Mouse (Mus musculus) spleen, postnatal 10 days (tissue): ENCODE measurements at regions not wholly inside any gene's neighbourhood (a gene's known extent, or its start where the extent isn't known, plus 50 kb on each side); places are given as distances from the start of the nearest gene placed in this dataset.

Source experiments
- DNase-seq, 2 experiments: peaks; one replicate each; pipeline ENCODE4 v3.0.0; 2021 to 2022; ENCODE audit warnings: low spot score in 2 of 2

- DNase-seq = no peak
Measured at GRCm38 (mm10) chr5:45127971-45128370, 322.1 kb downstream of the Qdpr start.

- DNase-seq = no peak
Measured at GRCm38 (mm10) chr5:45121751-45122280, 322.3 kb upstream of the Ldb2 start.

- DNase-seq = no peak
Measured at GRCm38 (mm10) chr5:45119757-45120156, 320.3 kb upstream of the Ldb2 start.

GRCm38 (mm10) chr5:45111246-45111645, 311.8 kb upstream of the Ldb2 start:
- DNase-seq = no peak

GRCm38 (mm10) chr5:45110797-45111196, 311.3 kb upstream of the Ldb2 start:
- no peak for DNase-seq

- no peak for DNase-seq
Measured at GRCm38 (mm10) chr5:45105236-45105816, 305.8 kb upstream of the Ldb2 start.

- DNase-seq = no peak
Measured at GRCm38 (mm10) chr5:45103763-45104428, 304.4 kb upstream of the Ldb2 start.

- DNase-seq = no peak
Measured at GRCm38 (mm10) chr5:45102661-45103060, 303.2 kb upstream of the Ldb2 start.

- no peak for DNase-seq
Measured at GRCm38 (mm10) chr5:45101777-45102176, 302.3 kb upstream of the Ldb2 start.

- DNase-seq = no peak
Measured at GRCm38 (mm10) chr5:45099082-45099481, 299.6 kb upstream of the Ldb2 start.

GRCm38 (mm10) chr5:45097941-45098340, 298.5 kb upstream of the Ldb2 start:
- no peak for DNase-seq

GRCm38 (mm10) chr5:45084741-45085140, 285.3 kb upstream of the Ldb2 start:
- no peak for DNase-seq

GRCm38 (mm10) chr5:45082601-45083000, 283.1 kb upstream of the Ldb2 start:
- no peak for DNase-seq

- no peak for DNase-seq
Measured at GRCm38 (mm10) chr5:45076347-45076890, 276.9 kb upstream of the Ldb2 start.

- no peak for DNase-seq
Measured at GRCm38 (mm10) chr5:45075195-45075594, 275.7 kb upstream of the Ldb2 start.

- DNase-seq = no peak
Measured at GRCm38 (mm10) chr5:45072529-45072928, 273.0 kb upstream of the Ldb2 start.

- no peak for DNase-seq
Measured at GRCm38 (mm10) chr5:45065917-45066699, 266.6 kb upstream of the Ldb2 start.

GRCm38 (mm10) chr5:45062567-45062966, 263.1 kb upstream of the Ldb2 start:
- DNase-seq = no peak

GRCm38 (mm10) chr5:45055276-45055959, 255.9 kb upstream of the Ldb2 start:
- no peak for DNase-seq

- DNase-seq = no peak
Measured at GRCm38 (mm10) chr5:45049410-45049809, 249.9 kb upstream of the Ldb2 start.

GRCm38 (mm10) chr5:45042914-45043313, 243.4 kb upstream of the Ldb2 start:
- no peak for DNase-seq

GRCm38 (mm10) chr5:45036430-45036829, 236.9 kb upstream of the Ldb2 start:
- no peak for DNase-seq
